Mouse (Mus musculus) thymus, adult 2 months (tissue): ENCODE results near the gene Psmb4.

ENCODE experiments used
- CTCF ChIP-seq: fragments of 200-500 bp; IDR thresholded peaks from 2 replicates; pipeline ENCODE4 v1.5.1; 2012; ENCODE audit warnings: mild to moderate bottlenecking, control low read depth, low read length, moderate library complexity, borderline replicate concordance; ENCODE audit not compliant: control insufficient read depth, poor library complexity, insufficient read depth; ENCODE audit errors: extremely low read depth
- POLR2A ChIP-seq: fragments of 200-500 bp; IDR thresholded peaks from 2 replicates; pipeline ENCODE4 v1.6.1; 2012; ENCODE audit warnings: mild to moderate bottlenecking, low read length, control low read depth, moderate library complexity; ENCODE audit not compliant: control insufficient read depth, poor library complexity, insufficient read depth; ENCODE audit errors: extremely low read depth

DNA sequence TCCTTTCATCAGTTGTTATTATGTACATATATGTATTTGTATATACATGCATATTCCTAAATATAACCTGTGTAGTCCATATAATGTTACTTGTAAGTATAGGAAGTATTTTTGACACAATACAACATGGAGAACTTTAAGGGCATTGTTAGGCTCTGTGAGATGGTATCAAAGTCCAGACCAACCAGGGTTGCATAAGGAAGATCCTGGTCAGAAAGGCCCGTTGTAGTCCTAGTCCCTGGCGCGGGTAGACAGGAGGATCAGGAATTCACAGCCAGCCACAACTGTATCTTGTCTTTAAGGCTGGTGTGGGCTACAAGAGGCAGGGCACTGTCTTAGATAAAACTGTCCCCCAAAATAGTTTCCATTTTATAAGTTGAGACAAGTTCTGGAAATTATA is 17.8 kb downstream of the Psmb4 start:
- TF ChIP-seq CTCF = no peak
- no peak for TF ChIP-seq POLR2A
